Mouse (Mus musculus) embryonic facial prominence, embryonic 15.5 days (tissue): ENCODE data around the gene Phlda2. TPM values are rescaled to one million over a fixed set of nuclear protein-coding genes. Genes with fewer than 3 reads are reported as not detected.

Experiments
- ATAC-seq: fragments of 200-750 bp; cut with Nextera tagmentation; 2 replicates; pipeline ENCODE4 v1.8.0; 2017; ENCODE audit warnings: low read depth, moderate TSS enrichment; ENCODE audit not compliant: insufficient number of reproducible peaks, low FRiP score, low TSS enrichment
- H3K27ac ChIP-seq: fragments of 300-500 bp; sonication (generic); replicated peaks from 2 replicates; pipeline ENCODE4 v1.5.1; 2015; ENCODE audit warnings: mild to moderate bottlenecking, inconsistent platforms
- H3K27me3 ChIP-seq: fragments of 300-500 bp; sonication (generic); 2 replicates; pipeline ENCODE4 v1.6.1; 2015; ENCODE audit warnings: inconsistent platforms
- H3K36me3 ChIP-seq: fragments of 300-500 bp; sonication (generic); 2 replicates; pipeline ENCODE4 v1.6.1; 2015; ENCODE audit warnings: mild to moderate bottlenecking, inconsistent platforms
- H3K4me1 ChIP-seq: fragments of 300-500 bp; sonication (generic); 2 replicates; pipeline ENCODE4 v1.6.1; 2015; ENCODE audit warnings: inconsistent platforms
- H3K4me2 ChIP-seq: fragments of 300-500 bp; sonication (generic); replicated peaks from 2 replicates; pipeline ENCODE4 v1.6.1; 2015; ENCODE audit warnings: mild to moderate bottlenecking, inconsistent platforms
- H3K4me3 ChIP-seq: fragments of 300-500 bp; sonication (generic); replicated peaks from 2 replicates; pipeline ENCODE4 v1.5.1; 2015; ENCODE audit warnings: mild to moderate bottlenecking, inconsistent platforms
- H3K9ac ChIP-seq: fragments of 300-500 bp; sonication (generic); 2 replicates; pipeline ENCODE4 v1.6.1; 2015; ENCODE audit warnings: inconsistent platforms
- H3K9me3 ChIP-seq: fragments of 300-500 bp; sonication (generic); replicated peaks from 2 replicates; pipeline ENCODE4 v1.6.1; 2016; ENCODE audit warnings: inconsistent platforms
- WGBS: fragments of 180-500 bp; shearing (Covaris S2); methylation state at CpG from one replicate; pipeline ENCODE4 v1.1.7; 2015; 5-methylcytosine and 5-hydroxymethylcytosine counted together
- polyA plus RNA-seq: library from polyadenylated mRNA; unstranded; fragments of >200 nt; fragmentation: Nextera tagmentation; extraction: Ambion mirVana; gene quantifications from 2 replicates; pipeline ENCODE4 v1.2.1, GENCODE M21; 2015

Phlda2 gene
- polyA plus RNA-seq, 1 experiment from 2014 or later, result 8.8 TPM

GRCm38 (mm10) chr7:143501643-143502417 lies 1.1 kb downstream of the Phlda2 start:
- no peaks in the 10 kb centered on the region for H3K36me3 ChIP-seq
- peak overlapping the region; percentile 74 for H3K4me2 ChIP-seq
- H3K4me1 ChIP-seq, result peaks cover 16% of the 10 kb centered on the region
- H3K4me3 ChIP-seq, result peak overlapping the region; percentile 48
- ATAC-seq, result no peak
- 0 out of 2 replicates have a peak overlapping the region, but pooled peaks have one; percentile 18 for H3K9ac ChIP-seq
- 3% methylated on average over 55 of the region's 55 CpGs for WGBS
- no peaks in the 10 kb centered on the region for H3K9me3 ChIP-seq
- peaks cover 45% of the 10 kb centered on the region for H3K27me3 ChIP-seq
- no peak overlapping the region for H3K27ac ChIP-seq

GRCm38 (mm10) chr7:143500912-143501311 lies 2.0 kb downstream of the Phlda2 start:
- Histone ChIP-seq H3K27me3 (peaks cover 45% of the 10 kb centered on the region), H3K9ac (no peak overlapping the region), H3K36me3 (no peaks in the 10 kb centered on the region), H3K4me2 (0 out of 2 replicates have a peak overlapping the region, but pooled peaks have one; percentile 74), H3K4me1 (peaks cover 16% of the 10 kb centered on the region), H3K9me3 (no peaks in the 10 kb centered on the region), H3K4me3 (no peak overlapping the region), H3K27ac (no peak overlapping the region)
- ATAC-seq, result no peak
- WGBS, result 43% methylated on average over 2 of the region's 2 CpGs

GRCm38 (mm10) chr7:143498584-143498983 lies 4.4 kb downstream of the Phlda2 start:
- ATAC-seq, result no peak
- Histone ChIP-seq H3K27ac (no peak overlapping the region), H3K4me2 (no peak overlapping the region), H3K36me3 (no peaks in the 10 kb centered on the region), H3K9ac (no peak overlapping the region), H3K4me3 (no peak overlapping the region), H3K4me1 (peaks cover 16% of the 10 kb centered on the region), H3K27me3 (peaks cover 38% of the 10 kb centered on the region), H3K9me3 (no peaks in the 10 kb centered on the region)
- WGBS, result 81% methylated on average over 4 of the region's 4 CpGs

- Histone ChIP-seq H3K27me3 (peaks cover 6% of the 10 kb centered on the region), H3K9ac (no peak overlapping the region), H3K4me1 (no peaks in the 10 kb centered on the region), H3K4me2 (no peak overlapping the region), H3K36me3 (no peaks in the 10 kb centered on the region), H3K27ac (no peak overlapping the region), H3K4me3 (no peak overlapping the region), H3K9me3 (no peaks in the 10 kb centered on the region)
- no peak for ATAC-seq
- whole genome bisulfite sequencing, result 75% methylated on average over 8 of the region's 8 CpGs
Measured at GRCm38 (mm10) chr7:143495104-143495961, 7.6 kb downstream of the Phlda2 start.

DNA sequence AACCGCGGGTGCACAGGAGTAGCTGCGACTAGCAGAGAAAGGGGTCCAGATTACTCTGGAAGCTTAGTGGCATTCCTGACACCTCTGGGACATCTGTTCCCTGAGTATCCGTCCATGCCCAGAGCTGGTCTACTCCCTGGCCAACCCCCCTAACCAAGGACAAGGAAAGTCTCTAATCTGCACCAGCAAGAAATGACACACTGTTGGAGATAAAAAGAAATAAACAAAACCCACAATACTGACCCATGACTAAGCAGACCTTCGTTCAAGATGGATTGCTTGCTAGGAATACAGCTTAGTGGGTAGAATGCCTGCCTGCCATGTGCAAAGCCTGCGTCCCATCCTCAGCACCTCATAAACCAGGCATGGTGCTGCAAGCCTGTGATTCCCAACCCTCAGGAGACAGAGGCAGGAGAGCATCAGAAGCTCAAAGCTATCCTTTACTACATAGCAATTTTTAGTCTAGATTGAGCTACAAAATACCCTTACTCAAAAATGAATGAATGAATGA lies 9.3 kb downstream of the Phlda2 start:
- Histone ChIP-seq H3K27ac (no peak overlapping the region), H3K9me3 (no peaks in the 10 kb centered on the region), H3K27me3 (no peaks in the 10 kb centered on the region), H3K4me1 (no peaks in the 10 kb centered on the region), H3K4me2 (no peak overlapping the region), H3K9ac (no peak overlapping the region), H3K36me3 (no peaks in the 10 kb centered on the region), H3K4me3 (no peak overlapping the region)
- ATAC-seq, result no peak
- WGBS, result 83% methylated on average over 6 of the region's 6 CpGs

GRCm38 (mm10) chr7:143489735-143490134 lies 13.2 kb downstream of the Phlda2 start:
- no peak overlapping the region for H3K4me3 ChIP-seq
- H3K27ac ChIP-seq, result no peak overlapping the region
- no peaks in the 10 kb centered on the region for H3K36me3 ChIP-seq
- no peak overlapping the region for H3K9ac ChIP-seq
- H3K27me3 ChIP-seq, result no peaks in the 10 kb centered on the region
- no peaks in the 10 kb centered on the region for H3K9me3 ChIP-seq
- no peaks in the 10 kb centered on the region for H3K4me1 ChIP-seq
- WGBS, result 79% methylated on average over 6 of the region's 6 CpGs
- no peak overlapping the region for H3K4me2 ChIP-seq
- no peak for ATAC-seq

DNA sequence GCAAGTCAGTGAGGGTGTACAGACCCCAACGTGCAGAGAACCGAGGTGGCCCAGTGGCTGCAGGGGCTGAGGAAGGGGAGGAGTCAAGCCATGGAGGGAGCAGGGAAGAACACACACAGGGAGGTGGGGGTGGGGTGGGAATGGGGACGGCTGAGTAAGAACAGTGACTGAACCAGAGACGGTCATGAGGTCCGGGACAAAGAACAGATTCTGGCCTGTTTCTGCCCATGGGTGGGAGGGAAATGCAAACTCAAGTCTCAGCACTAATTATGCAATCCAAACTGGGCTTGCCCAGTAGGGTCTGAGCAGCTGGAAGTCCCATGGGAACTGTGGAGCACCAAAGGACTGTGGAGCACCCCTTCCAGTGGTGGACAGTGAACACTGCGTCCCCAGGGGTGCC lies 20.4 kb downstream of the Phlda2 start:
- 18% methylated on average over 6 of the region's 6 CpGs for WGBS
- H3K27ac ChIP-seq, result no peak overlapping the region
- ATAC-seq, result no peak
- H3K9ac ChIP-seq, result no peak overlapping the region
- H3K9me3 ChIP-seq, result no peaks in the 10 kb centered on the region
- no peak overlapping the region for H3K4me3 ChIP-seq
- H3K4me1 ChIP-seq, result 0 out of 2 replicates have a peak, but pooled peaks cover 5% of the 10 kb centered on the region
- no peak overlapping the region for H3K4me2 ChIP-seq
- H3K36me3 ChIP-seq, result no peaks in the 10 kb centered on the region
- H3K27me3 ChIP-seq, result no peaks in the 10 kb centered on the region

- H3K9ac ChIP-seq, result no peak overlapping the region
- no peak overlapping the region for H3K27ac ChIP-seq
- no peak for ATAC-seq
- 0 out of 2 replicates have a peak, but pooled peaks cover 5% of the 10 kb centered on the region for H3K4me1 ChIP-seq
- 55% methylated on average over 5 of the region's 5 CpGs for WGBS
- H3K27me3 ChIP-seq, result no peaks in the 10 kb centered on the region
- no peaks in the 10 kb centered on the region for H3K36me3 ChIP-seq
- no peak overlapping the region for H3K4me3 ChIP-seq
- H3K9me3 ChIP-seq, result no peaks in the 10 kb centered on the region
- H3K4me2 ChIP-seq, result no peak overlapping the region
Measured at GRCm38 (mm10) chr7:143481806-143482387, 21.1 kb downstream of the Phlda2 start.

DNA sequence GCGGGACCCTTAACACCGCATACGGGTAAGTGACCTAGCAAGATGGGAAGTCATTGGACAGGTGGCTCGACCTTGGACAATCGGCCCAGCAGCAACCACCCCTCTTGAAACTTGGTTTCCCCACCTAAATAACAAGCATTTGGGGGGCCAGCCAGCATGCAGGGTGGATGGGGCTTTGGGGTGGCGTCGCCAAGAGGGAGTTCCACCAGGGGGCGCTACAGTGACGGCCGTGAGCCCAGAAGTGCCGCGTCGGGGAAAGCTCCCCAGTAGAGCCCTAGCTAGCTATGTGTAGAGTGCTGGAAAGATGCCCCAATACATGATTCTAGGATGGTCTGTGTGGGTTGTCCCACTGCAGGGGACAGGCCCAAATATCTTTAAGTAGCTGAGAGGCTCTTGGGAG lies 22.5 kb downstream of the Phlda2 start:
- 0 out of 2 replicates have a peak, but pooled peaks cover 5% of the 10 kb centered on the region for H3K4me1 ChIP-seq
- WGBS, result 36% methylated on average over 13 of the region's 13 CpGs
- no peak overlapping the region for H3K4me3 ChIP-seq
- H3K4me2 ChIP-seq, result no peak overlapping the region
- ATAC-seq, result no peak
- H3K9me3 ChIP-seq, result no peaks in the 10 kb centered on the region
- no peaks in the 10 kb centered on the region for H3K27me3 ChIP-seq
- no peak overlapping the region for H3K9ac ChIP-seq
- no peak overlapping the region for H3K27ac ChIP-seq
- H3K36me3 ChIP-seq, result no peaks in the 10 kb centered on the region

DNA sequence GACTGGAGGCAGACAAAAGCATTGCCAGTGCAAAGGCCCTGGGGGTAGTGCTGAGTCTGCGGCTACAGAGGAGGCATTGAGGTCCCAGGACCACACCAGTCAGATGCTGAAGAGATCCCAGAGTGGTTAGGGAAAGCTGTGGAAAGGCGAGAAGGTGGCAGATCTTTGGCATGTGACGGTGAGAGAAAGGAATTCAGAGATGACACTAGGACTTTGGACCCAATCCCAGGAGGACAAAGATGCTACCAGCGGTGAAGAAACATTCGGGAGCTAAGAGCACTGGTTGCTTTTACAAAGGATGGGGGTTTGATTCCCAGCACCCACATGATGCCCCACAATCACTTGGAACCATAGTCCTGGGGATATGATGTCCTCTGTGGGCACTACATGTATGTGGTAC lies 25.1 kb downstream of the Phlda2 start:
- no peak overlapping the region for H3K9ac ChIP-seq
- no peak overlapping the region for H3K4me3 ChIP-seq
- 84% methylated on average over 5 of the region's 5 CpGs for WGBS
- no peak for ATAC-seq
- H3K9me3 ChIP-seq, result no peaks in the 10 kb centered on the region
- no peak overlapping the region for H3K27ac ChIP-seq
- no peak overlapping the region for H3K4me2 ChIP-seq
- H3K36me3 ChIP-seq, result no peaks in the 10 kb centered on the region
- no peaks in the 10 kb centered on the region for H3K27me3 ChIP-seq
- 0 out of 2 replicates have a peak, but pooled peaks cover 5% of the 10 kb centered on the region for H3K4me1 ChIP-seq
